Mouse (Mus musculus) mouse embryonic stem cell (cell line): Measurements from ENCODE around the gene Mybpc3.

ENCODE experiments used
- in situ Hi-C, 2 experiments: fragments of 300-500 bp; cut with MboI; formaldehyde crosslinking; loops; 1 replicate in 1 of 2; 3 replicates in 1 of 2; pipeline ENCODE4 v1.14.3; 2019 to 2020; ENCODE audit warnings: low sequenced_read_pairs in 2 of 2, low pct_unique_long_range_greater_than_20kb in 1 of 2, mixed read lengths in 1 of 2; ENCODE audit not compliant: unreplicated experiment in 1 of 2

The Mybpc3 gene

GRCm38 (mm10) chr2:91085494-91086391 is 32.2 kb upstream of the Mybpc3 start:
- in situ Hi-C loops: no loop called here

- in situ Hi-C loops: no loop called here
Observed at GRCm38 (mm10) chr2:91086392-91087237, 31.3 kb upstream of the Mybpc3 start.

- in situ Hi-C loops: no loop called here
Observed at GRCm38 (mm10) chr2:91087453-91087852, 30.5 kb upstream of the Mybpc3 start.

GRCm38 (mm10) chr2:91088987-91089386 is 29.0 kb upstream of the Mybpc3 start:
- in situ Hi-C loops: no loop called here

GRCm38 (mm10) chr2:91090208-91090607 is 27.7 kb upstream of the Mybpc3 start:
- in situ Hi-C loops: no loop called here

- in situ Hi-C loops: no loop called here
Observed at GRCm38 (mm10) chr2:91090827-91091226, 27.1 kb upstream of the Mybpc3 start.

- in situ Hi-C loops: loop anchor here (5.0 kb wide), 2 partner anchors 54 to 64 kb away; no protein-coding TSS in a partner anchor
Observed at GRCm38 (mm10) chr2:91096524-91096923, 21.4 kb upstream of the Mybpc3 start.

GRCm38 (mm10) chr2:91097015-91097414 is 20.9 kb upstream of the Mybpc3 start:
- in situ Hi-C loops: loop anchor here (5.0 kb wide), 2 partner anchors 55 to 65 kb away; no protein-coding TSS in a partner anchor

- in situ Hi-C loops: loop anchor here (5.0 kb wide), 2 partner anchors 56 to 66 kb away; no protein-coding TSS in a partner anchor
Observed at GRCm38 (mm10) chr2:91098156-91098555, 19.8 kb upstream of the Mybpc3 start.

GRCm38 (mm10) chr2:91101124-91101740 is 16.7 kb upstream of the Mybpc3 start:
- in situ Hi-C loops: loop anchor here in 1 of 2 experiments (25.0 kb wide), 1 partner anchor 386 kb away; no protein-coding TSS in a partner anchor

- in situ Hi-C loops: loop anchor here in 1 of 2 experiments (25.0 kb wide), 1 partner anchor 379 kb away; no protein-coding TSS in a partner anchor
Observed at GRCm38 (mm10) chr2:91108156-91108555, 9.8 kb upstream of the Mybpc3 start.

- in situ Hi-C loops: loop anchor here in 1 of 2 experiments (25.0 kb wide), 1 partner anchor 378 kb away; no protein-coding TSS in a partner anchor
Observed at GRCm38 (mm10) chr2:91109241-91109640, 8.7 kb upstream of the Mybpc3 start.

GRCm38 (mm10) chr2:91109807-91110385 is 8.0 kb upstream of the Mybpc3 start:
- in situ Hi-C loops: loop anchor here (5.0 to 25.0 kb wide), 4 partner anchors 82 to 377 kb away; no protein-coding TSS in a partner anchor

- in situ Hi-C loops: loop anchor here (5.0 to 25.0 kb wide), 4 partner anchors 82 to 377 kb away; no protein-coding TSS in a partner anchor
Observed at GRCm38 (mm10) chr2:91110429-91110828, 7.5 kb upstream of the Mybpc3 start.

- in situ Hi-C loops: loop anchor here (5.0 to 25.0 kb wide), 4 partner anchors 80 to 375 kb away; no protein-coding TSS in a partner anchor
Observed at GRCm38 (mm10) chr2:91111832-91112231, 6.1 kb upstream of the Mybpc3 start.

- in situ Hi-C loops: loop anchor here (5.0 to 25.0 kb wide), 4 partner anchors 80 to 375 kb away; no protein-coding TSS in a partner anchor
Observed at GRCm38 (mm10) chr2:91112491-91112890, 5.5 kb upstream of the Mybpc3 start.

GRCm38 (mm10) chr2:91113334-91113733 is 4.6 kb upstream of the Mybpc3 start:
- in situ Hi-C loops: loop anchor here (5.0 to 25.0 kb wide), 4 partner anchors 79 to 374 kb away; no protein-coding TSS in a partner anchor

- in situ Hi-C loops: loop anchor here (5.0 to 25.0 kb wide), 4 partner anchors 78 to 373 kb away; no protein-coding TSS in a partner anchor
Observed at GRCm38 (mm10) chr2:91113852-91114251, 4.1 kb upstream of the Mybpc3 start.
